Mouse (Mus musculus) T-helper 1 cell (primary cell): Measurements from ENCODE around the gene P2rx4.

Experiments used
- in situ Hi-C: fragments of 300-600 bp; cut with MboI, MseI; formaldehyde crosslinking; loops from one replicate; pipeline ENCODE4 v1.15.1; 2025; ENCODE audit warnings: high pct_unique_total_duplicates

Gene P2rx4

DNA sequence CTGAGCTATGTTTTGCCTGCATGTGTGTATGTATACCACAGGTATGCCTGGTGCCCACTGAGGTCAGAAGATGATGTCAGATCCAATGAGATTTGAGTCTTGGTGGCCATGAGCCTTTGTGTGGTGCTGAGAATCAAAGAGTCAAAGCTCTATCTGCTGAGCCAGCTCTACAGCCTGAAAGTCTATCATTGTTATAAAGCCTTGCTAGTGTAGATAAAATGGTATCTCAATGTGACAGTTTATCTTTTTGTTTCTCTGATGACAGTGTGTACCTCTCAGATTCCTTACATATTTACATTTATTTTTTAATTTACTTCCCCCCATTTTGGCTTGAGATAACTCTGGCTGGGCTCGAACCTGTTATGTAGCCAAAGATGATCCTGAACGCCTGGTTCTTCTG lies 3.8 kb upstream of the P2rx4 start:
- in situ Hi-C loops: no loop called here

DNA sequence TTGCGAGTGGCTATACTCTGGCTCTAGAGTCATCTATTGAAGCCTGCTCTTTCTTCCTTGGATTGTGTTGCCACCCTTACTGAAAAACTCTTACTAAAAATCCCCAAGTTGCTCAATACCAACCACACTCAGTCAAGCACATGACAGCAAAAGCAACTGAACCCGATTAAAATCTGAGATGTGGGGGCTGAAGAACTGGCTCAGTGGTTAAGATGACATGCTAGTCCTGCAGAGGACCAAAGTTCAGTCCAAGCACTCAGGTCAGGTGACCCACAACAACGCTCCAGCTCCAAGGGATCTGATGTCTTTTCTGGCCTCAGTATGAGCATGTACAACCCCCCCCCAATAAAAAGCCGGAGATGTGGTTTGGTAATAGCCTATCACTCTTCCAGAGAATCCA lies 2.8 kb upstream of the P2rx4 start:
- in situ Hi-C loops: no loop called here

- in situ Hi-C loops: no loop called here
Measured at GRCm38 (mm10) chr5:122705174-122705573, 2.2 kb upstream of the P2rx4 start.

GRCm38 (mm10) chr5:122706917-122707275 lies 448 bp upstream of the P2rx4 start:
- in situ Hi-C loops: no loop called here

DNA sequence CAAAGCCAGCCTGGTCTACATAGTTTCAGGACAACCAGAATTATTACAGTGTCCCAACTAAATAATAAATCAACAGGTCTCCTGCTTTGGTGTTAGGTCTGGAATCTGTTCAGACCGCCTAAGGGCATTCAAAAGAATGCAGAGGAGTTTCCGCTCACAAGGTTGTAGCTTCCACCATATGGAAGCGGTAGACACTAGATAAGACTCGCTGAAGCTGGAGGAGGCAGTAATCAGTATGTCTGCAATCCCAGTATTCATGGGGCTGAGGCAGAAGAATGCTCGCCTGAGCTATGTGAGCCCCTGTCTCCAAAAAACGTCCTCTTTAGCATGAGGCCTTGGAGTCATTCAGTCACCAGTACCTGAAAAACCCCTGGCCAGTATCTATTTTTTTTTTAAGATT lies 1.5 kb downstream of the P2rx4 start:
- in situ Hi-C loops: no loop called here

- in situ Hi-C loops: no loop called here
Measured at GRCm38 (mm10) chr5:122715723-122716122, 8.4 kb downstream of the P2rx4 start.

DNA sequence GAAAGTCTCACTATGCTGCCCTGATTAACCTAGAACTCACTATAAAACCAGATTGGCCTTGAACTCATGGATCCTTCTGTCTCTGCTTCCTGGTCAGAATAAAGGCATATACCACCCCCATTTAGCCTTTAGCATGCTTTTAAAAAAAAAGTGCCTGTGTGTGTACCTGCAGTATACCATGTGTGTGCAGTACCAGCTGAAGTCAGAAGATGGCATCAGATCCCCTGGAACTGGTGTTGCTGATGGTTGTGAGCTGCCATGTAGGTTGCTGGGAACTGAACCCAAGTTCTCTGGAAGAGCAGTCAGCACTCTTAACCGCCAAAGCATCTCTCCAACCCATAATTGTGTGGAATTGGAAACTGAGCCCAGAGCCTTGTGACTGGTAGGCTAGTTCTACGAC lies 9.4 kb downstream of the P2rx4 start:
- in situ Hi-C loops: no loop called here

DNA sequence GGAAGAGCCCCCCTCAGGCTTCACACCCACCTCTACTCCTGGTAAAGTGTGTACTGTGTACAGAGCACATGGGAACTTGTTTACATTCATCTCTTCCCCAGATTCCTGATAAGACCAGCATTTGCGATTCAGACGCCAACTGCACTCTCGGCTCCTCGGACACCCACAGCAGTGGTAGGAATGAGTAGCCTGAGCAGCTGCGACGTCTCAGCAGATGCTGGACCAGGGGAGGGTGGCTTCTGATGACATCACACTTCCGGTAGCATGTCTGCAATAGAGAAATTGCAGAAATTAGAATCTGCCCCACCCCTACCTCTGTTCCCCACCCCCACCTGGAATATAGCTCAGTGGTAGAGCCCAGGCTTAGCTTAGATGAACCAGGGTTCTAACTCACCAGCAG lies 11.1 kb downstream of the P2rx4 start:
- in situ Hi-C loops: no loop called here

GRCm38 (mm10) chr5:122719168-122719567 lies 11.8 kb downstream of the P2rx4 start:
- in situ Hi-C loops: no loop called here

DNA sequence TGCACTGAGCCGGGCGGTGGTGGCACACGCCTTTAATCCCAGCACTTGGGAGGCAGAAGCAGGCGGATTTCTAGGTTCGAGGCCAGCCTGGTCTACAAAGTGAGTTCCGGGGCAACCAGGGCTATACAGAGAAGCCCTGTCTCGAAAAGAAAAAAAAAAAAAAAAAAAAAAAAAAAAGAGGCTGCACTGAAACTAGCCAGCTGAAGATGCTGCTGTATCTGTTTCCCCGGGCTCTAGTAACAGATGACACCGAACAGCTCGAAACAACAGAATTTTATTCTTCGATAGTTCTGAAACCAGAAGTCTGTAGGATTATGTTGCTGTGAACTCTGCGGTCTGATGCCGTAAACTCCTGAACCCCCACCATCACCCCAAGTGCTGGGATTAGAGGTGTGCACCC lies 18.1 kb downstream of the P2rx4 start:
- in situ Hi-C loops: no loop called here

DNA sequence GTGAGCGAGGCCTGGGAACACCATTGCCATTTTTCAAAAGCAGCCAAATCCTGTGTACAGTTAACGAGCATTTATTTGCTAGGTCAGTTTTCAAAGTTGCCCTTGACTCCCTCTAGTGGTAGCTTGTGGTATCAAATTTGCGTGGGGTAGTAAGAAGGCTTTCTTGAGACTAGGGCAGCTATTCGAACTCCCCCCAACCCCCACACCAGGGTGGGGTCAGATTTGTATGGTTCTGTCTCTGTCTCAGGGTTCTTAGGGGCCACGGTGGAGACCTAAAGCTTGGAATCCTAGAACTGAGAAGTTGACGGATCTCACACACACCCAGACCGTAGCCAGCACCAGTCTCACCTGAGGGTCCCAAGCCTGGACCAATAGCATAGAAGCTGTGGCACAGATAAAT lies 18.7 kb downstream of the P2rx4 start:
- in situ Hi-C loops: no loop called here

GRCm38 (mm10) chr5:122726595-122726994 lies 19.3 kb downstream of the P2rx4 start:
- in situ Hi-C loops: no loop called here

GRCm38 (mm10) chr5:122727096-122727495 lies 19.8 kb downstream of the P2rx4 start:
- in situ Hi-C loops: no loop called here

DNA sequence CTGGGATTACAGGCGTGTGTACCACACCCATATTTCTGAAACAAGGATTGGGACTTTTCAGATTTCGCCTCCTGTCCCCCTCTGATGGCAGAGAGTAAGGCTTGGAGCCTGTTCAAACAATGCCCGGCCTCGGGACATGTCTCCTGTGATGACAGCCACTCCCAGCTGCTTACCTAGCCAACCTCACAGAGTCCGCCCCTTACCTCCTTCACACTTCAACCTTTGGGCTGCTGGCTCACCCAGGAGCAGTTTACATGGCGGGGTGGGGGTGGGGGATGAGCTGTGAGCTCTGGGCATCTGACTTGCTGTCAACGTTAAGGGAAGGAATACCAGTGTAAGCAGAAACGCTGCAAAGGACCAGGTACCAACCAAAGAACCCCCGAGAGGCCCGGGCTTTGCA lies 23.4 kb downstream of the P2rx4 start:
- in situ Hi-C loops: no loop called here

- in situ Hi-C loops: no loop called here
Measured at GRCm38 (mm10) chr5:122731321-122731720, 24.0 kb downstream of the P2rx4 start.

DNA sequence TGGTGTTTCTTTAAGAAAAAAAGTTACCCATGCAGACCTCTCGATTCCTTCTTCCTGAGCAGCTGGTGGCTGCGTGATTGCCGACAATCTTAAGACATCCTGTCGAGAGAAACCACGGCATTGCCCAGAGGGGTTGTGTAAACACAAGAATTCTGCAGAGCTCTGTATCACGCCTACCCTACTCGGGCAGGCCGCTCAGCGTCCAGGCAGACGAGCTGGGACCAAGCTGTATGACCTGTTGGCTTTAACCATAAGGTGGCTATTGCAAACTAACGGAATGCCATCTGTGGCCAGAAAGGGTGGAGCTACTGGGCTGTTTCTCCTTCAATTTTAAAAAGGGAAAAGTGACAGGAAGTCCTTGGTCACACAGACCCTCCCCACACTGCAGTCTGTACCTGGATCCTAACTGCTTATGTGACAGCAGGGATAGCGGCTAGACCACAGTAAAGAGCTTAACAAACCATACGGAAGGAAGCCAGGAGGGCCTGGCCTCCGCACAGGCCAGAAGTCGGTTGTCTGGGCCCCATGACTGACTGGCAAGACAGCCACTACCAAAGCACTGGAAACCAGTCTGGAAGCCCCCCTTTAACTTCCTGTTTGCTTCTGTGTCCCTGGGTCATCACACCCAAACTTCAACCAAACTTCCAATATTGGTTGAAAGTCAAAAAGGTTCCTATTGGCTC lies 24.8 kb downstream of the P2rx4 start:
- in situ Hi-C loops: no loop called here

- in situ Hi-C loops: no loop called here
Measured at GRCm38 (mm10) chr5:122733881-122734280, 26.5 kb downstream of the P2rx4 start.

DNA sequence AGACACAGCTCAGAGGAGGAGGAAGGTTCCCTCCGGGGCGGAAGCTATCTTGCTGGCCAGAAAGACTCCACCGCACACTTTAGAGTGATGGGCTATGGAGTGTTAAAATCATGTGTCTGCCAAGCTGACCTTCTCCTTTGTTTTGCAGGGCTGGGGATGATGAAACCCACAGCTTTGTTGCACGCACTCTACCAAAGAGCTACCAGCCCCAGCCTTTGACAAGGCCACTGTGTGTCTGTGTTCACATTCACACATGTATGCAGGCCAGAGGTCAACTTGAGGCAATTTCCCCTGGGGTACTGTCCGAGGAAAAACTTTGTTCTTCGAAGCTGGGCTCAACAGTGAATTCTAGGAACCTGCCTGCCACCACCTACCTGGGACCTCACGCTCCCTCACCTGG lies 28.5 kb downstream of the P2rx4 start:
- in situ Hi-C loops: no loop called here

GRCm38 (mm10) chr5:122736761-122737160 lies 29.4 kb downstream of the P2rx4 start:
- in situ Hi-C loops: no loop called here

GRCm38 (mm10) chr5:122743880-122744422 lies 36.6 kb downstream of the P2rx4 start:
- in situ Hi-C loops: no loop called here

GRCm38 (mm10) chr5:122747950-122748349 lies 40.6 kb downstream of the P2rx4 start:
- in situ Hi-C loops: no loop called here

DNA sequence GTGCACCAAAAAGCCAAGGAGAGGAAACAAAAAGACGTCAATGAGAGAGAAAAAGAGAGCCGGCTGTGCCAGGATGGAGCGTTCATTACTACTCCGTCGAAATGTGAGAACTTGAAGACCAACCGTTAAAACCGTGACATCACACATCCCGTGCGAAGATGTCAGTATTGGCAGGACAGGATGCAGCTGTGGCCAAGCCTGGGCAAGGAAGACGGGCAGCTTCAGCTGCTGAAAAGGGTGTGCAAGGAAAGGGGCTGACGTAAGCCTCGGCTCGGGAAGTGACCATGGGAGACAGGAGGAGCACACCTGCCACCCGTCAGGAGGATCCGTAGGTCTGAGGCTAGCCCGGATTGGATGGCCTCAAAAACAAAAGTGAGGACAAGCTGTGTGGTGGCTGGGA lies 47.1 kb downstream of the P2rx4 start:
- in situ Hi-C loops: no loop called here

GRCm38 (mm10) chr5:122755620-122756019 lies 48.3 kb downstream of the P2rx4 start:
- in situ Hi-C loops: no loop called here

DNA sequence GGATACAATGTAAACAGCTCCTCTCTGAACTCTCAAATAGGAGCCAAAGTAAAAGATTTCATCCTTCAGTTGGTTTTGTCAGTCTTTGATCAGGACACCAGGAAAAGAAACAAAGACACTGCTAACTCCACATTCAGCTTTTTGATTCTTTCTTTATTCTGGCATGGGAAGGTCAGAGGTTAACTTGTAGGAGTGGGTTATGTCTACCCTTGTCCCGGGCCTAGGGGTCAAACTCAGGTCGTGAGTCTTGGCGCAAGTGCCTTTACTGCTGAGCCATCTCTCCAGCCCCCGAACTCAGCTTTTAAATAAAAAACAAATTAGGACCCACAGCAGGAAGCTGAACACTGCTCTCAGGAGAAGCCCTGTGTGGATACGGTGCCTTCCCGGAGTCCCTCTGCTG lies 48.8 kb downstream of the P2rx4 start:
- in situ Hi-C loops: no loop called here
